Mouse (Mus musculus) CD4-positive helper T cell, adult 2 months (primary cell): Measurements from ENCODE around the gene Zfyve9.
A peak's percentile ranks its signal among the peaks of the same experiment; 100 is the strongest.

Source experiments
- DNase-seq: peaks from one replicate; pipeline ENCODE4 v3.0.0-alpha.2; 2012; ENCODE audit warnings: low read depth, missing footprints, low spot score

Zfyve9 gene

GRCm38 (mm10) chr4:108780057-108780863 is at the start of gene Zfyve9:
TSS of gene Zfyve9 (minus strand) at chr4:108780798.
- DNase-seq, result peak; percentile 52

- no peak for DNase-seq
These were observed 46.0 kb upstream of the Zfyve9 start for GRCm38 (mm10) chr4:108826643-108827042.

DNA sequence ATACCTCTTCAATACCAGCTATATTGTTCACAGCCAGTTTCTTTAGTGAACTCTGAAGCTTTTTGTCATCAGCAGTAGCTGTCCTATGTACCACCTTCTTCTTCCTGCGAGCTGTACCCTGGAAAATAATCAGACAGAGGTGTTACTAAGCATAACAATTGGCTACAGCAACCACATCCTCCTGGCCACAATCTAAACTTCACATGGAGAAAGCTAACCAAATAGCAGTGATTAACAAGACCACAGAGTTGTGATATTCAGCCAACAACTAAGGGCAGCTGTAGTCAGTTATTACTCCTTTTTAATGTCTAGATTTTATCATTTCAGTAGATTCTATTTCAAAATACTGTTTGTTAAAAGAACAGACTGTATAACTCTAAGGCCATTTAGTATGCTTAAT is 45.5 kb upstream of the Zfyve9 start:
- DNase-seq, result no peak

GRCm38 (mm10) chr4:108825677-108826076 is 45.1 kb upstream of the Zfyve9 start:
- no peak for DNase-seq

GRCm38 (mm10) chr4:108811550-108811949 is 31.0 kb upstream of the Zfyve9 start:
- no peak for DNase-seq

GRCm38 (mm10) chr4:108811142-108811541 is 30.5 kb upstream of the Zfyve9 start:
- no peak for DNase-seq

DNA sequence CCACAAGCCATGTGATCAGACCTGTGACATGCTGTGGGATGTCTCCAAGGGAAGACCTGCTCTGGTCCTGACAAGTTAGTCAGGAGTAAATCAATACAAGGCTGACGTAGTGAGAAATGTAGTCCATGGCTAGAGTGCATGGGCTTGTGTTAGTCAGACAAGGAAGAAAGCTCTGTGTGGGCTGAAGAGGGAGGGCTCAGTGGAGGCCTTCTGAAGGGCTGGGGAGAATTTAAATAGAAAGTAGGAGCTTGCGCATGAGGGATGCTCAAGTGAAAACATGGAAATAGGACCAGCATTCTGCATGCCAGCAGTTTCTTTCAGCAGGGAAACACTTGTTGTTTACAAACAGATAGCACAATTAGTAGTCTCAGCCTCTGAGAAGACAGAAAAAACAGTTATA is 22.9 kb upstream of the Zfyve9 start:
- DNase-seq, result no peak

DNA sequence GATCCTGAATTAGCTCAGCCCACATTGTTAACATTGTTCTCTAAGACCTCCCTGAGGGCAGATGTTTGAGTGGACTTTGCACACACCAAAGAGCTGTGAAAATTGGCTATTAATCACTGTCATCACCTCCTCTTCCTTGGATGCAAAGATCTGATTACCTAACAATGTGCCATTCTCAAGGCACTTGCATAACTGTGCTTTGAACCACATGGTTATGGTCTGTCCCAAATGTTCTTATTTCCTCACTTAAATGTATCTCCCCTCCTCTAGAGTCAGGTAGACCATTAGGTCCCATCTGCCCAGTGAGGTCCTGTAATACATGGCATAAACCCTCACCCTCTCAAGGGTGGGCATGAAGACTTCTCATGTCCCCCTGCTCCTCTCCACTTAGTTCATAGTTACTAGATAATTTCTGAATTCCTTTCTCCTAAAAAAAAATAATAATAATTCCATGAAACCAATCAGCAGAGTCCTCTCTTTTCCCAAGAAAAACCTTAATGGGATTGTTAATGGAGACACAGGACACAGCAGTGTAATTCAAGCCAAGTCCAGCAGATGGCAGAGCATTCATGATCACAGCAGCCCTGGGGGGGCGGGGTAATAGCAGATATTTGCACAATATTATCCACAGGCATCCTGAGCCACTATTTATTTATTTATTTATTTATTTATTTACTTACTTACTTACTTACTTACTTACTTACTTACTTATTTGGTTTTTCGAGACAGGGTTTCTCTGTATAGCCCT is 17.7 kb upstream of the Zfyve9 start:
- DNase-seq, result peak; percentile 49

GRCm38 (mm10) chr4:108796701-108797100 is 16.1 kb upstream of the Zfyve9 start:
- DNase-seq, result no peak

GRCm38 (mm10) chr4:108793941-108794340 is 13.3 kb upstream of the Zfyve9 start:
- DNase-seq, result no peak

DNA sequence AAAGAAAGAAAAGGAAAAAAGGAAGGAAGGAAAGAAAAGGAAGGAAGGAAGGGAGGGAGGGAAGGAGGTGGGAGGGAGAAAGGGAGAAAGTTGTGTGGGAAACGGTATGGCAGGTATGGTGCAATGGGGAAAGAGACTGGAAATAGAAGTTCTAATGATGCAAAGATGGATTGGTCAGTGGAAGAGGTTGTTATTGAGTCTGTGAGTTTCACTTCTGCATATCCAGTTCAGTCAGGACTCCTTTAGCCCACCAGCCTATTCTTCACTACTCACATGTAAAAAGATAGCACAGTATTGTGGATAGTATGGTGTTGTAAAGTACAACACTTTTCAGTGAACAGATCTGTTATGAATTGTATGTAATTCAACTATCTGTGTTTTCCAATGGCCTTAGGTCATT is 9.9 kb upstream of the Zfyve9 start:
- DNase-seq, result no peak

- no peak for DNase-seq
These were observed 8.8 kb upstream of the Zfyve9 start for GRCm38 (mm10) chr4:108789258-108789936.

GRCm38 (mm10) chr4:108782421-108783085 is 2.0 kb upstream of the Zfyve9 start:
- DNase-seq, result no peak

DNA sequence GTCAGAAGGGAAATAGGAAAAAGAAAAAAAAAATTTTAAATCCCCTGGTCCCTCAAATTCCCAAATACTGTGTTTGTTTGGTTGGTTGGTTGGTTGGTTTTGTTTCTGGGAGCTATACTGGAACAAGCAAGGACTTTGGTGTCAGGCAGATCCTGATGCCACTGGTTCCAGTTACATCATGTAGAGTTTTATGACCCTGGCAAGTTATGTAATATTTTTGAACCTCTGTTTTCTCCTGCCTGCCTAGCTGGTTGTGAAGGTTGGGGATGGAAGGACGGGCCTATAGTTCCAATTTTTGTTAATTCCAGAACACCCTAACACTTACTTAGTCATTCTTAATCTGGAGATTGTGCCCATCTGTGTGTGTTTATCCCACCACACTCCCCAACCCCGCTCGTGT is 998 bp upstream of the Zfyve9 start:
- no peak for DNase-seq

- DNase-seq, result no peak
These were observed 237 bp upstream of the Zfyve9 start for GRCm38 (mm10) chr4:108780864-108781205.

GRCm38 (mm10) chr4:108779763-108780056 is 888 bp downstream of the Zfyve9 start:
- no peak for DNase-seq

- no peak for DNase-seq
These were observed 12.1 kb downstream of the Zfyve9 start for GRCm38 (mm10) chr4:108768527-108768926.

DNA sequence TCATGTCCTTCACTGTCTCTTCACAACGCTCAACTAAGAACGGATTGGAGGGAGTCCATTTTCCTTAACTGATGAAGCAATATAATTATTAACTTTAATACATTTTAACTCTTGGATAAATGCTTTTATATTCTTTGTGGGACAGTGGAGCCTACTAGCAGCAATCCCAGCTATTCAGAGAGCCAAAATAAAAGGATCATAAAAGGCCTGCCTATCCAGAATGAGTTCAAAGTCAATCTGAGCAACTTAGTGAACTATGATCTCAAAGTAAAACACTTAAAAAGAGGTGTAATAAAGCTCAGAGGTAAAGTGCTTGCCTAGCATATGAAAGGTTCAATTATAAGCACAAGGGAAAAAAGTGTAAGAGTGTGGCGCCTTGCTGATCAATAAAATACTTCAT is 21.0 kb downstream of the Zfyve9 start:
- DNase-seq, result no peak

- DNase-seq, result no peak
These were observed 34.3 kb downstream of the Zfyve9 start for GRCm38 (mm10) chr4:108746160-108746873.

GRCm38 (mm10) chr4:108731582-108731981 is 49.0 kb downstream of the Zfyve9 start:
- no peak for DNase-seq

- DNase-seq, result no peak
These were observed 50.1 kb downstream of the Zfyve9 start for GRCm38 (mm10) chr4:108730450-108730849.

GRCm38 (mm10) chr4:108724102-108724501 is 56.5 kb downstream of the Zfyve9 start:
- no peak for DNase-seq
